Mouse (Mus musculus) CH12.LX (cell line): ENCODE data around the gene Prkag2. TPM values are rescaled to one million over a fixed set of nuclear protein-coding genes. Genes with fewer than 3 reads are reported as not detected.

Experiments used
- DNase-seq: peaks from one replicate; pipeline ENCODE4 v3.0.0-alpha.2; 2013; ENCODE audit errors: extremely low read depth
- H3K27ac ChIP-seq: 2 replicates; pipeline ENCODE4 v1.5.1; 2012; ENCODE audit warnings: low read depth, mild to moderate bottlenecking, control low read depth, moderate library complexity; ENCODE audit not compliant: insufficient read depth
- H3K27me3 ChIP-seq: replicated peaks from 2 replicates; pipeline ENCODE3; 2012; ENCODE audit warnings: inconsistent platforms
- H3K36me3 ChIP-seq, 2 experiments: replicated peaks in 1 of 2; 2 replicates each; pipeline versions ENCODE3 to v1.6.1; 2012; ENCODE audit warnings: inconsistent platforms in 1 of 2, low read length in 1 of 2, mild to moderate bottlenecking in 1 of 2, mixed read lengths in 1 of 2, moderate library complexity in 1 of 2; ENCODE audit not compliant: control insufficient read depth in 1 of 2, insufficient read depth in 1 of 2
- H3K4me1 ChIP-seq, 2 experiments: 2 replicates each; pipeline ENCODE4 v1.6.1; 2012; ENCODE audit warnings: inconsistent platforms in 1 of 2, moderate library complexity in 1 of 2; ENCODE audit not compliant: insufficient read depth in 2 of 2, control insufficient read depth in 1 of 2
- H3K4me2 ChIP-seq: 2 replicates; pipeline ENCODE4 v1.6.1; 2012; ENCODE audit warnings: low read depth, mild to moderate bottlenecking, control low read depth; ENCODE audit not compliant: poor library complexity, insufficient read depth, severe bottlenecking
- H3K4me3 ChIP-seq, 3 experiments: fragments of 150-350 bp in 1 of 3; sonication (generic) in 1 of 3; replicated peaks in 1 of 3; 2 replicates each; pipeline versions ENCODE3 to v1.5.1; 2011 to 2012; ENCODE audit warnings: low read depth in 2 of 3, low read length in 2 of 3, mild to moderate bottlenecking in 2 of 3, moderate library complexity in 2 of 3, control low read depth in 1 of 3, improper control_type of control experiment in 1 of 3, inconsistent platforms in 1 of 3, mixed read lengths in 1 of 3; ENCODE audit not compliant: poor library complexity in 1 of 3
- H3K79me2 ChIP-seq: replicated peaks from 2 replicates; pipeline ENCODE4 v1.6.1; 2012; ENCODE audit warnings: mild to moderate bottlenecking, moderate library complexity; ENCODE audit not compliant: control insufficient read depth, poor library complexity, insufficient read depth, severe bottlenecking; ENCODE audit errors: extremely low read depth
- H3K9ac ChIP-seq: 2 replicates; pipeline ENCODE4 v1.6.1; 2012; ENCODE audit warnings: low read depth, mild to moderate bottlenecking, control low read depth, moderate library complexity; ENCODE audit not compliant: insufficient read depth
- H3K9me3 ChIP-seq: replicated peaks from 2 replicates; pipeline ENCODE3; 2012; ENCODE audit warnings: low read length, inconsistent platforms, mixed read lengths
- BHLHE40 ChIP-seq: IDR thresholded peaks from 2 replicates; pipeline ENCODE4 v1.6.1; 2011; ENCODE audit warnings: mild to moderate bottlenecking, low read depth, low read length, improper control_type of control experiment
- CHD1 ChIP-seq: IDR thresholded peaks from 2 replicates; pipeline ENCODE4 v1.6.1; 2012; ENCODE audit warnings: low read depth, low read length, improper control_type of control experiment, inconsistent platforms
- CHD2 ChIP-seq: IDR thresholded peaks from 2 replicates; pipeline ENCODE4 v1.6.1; 2011; ENCODE audit warnings: low read length, improper control_type of control experiment
- CTCF ChIP-seq, 2 experiments: IDR thresholded peaks in 1 of 2; conservative IDR thresholded peaks in 1 of 2; 2 replicates each; pipeline ENCODE4 v1.5.1; 2011 to 2012; ENCODE audit warnings: low read depth in 2 of 2, low read length in 2 of 2, improper control_type of control experiment in 1 of 2, inconsistent platforms in 1 of 2, mild to moderate bottlenecking in 1 of 2, moderate library complexity in 1 of 2
- E2F4 ChIP-seq: IDR thresholded peaks from 2 replicates; pipeline ENCODE4 v1.6.1; 2011; ENCODE audit warnings: low read depth, low read length, improper control_type of control experiment; ENCODE audit not compliant: insufficient replicate concordance
- ELF1 ChIP-seq: IDR thresholded peaks from 2 replicates; pipeline ENCODE4 v1.6.1; 2014; ENCODE audit warnings: low read depth, mild to moderate bottlenecking, inconsistent platforms, low read length, improper control_type of control experiment
- EP300 ChIP-seq: IDR thresholded peaks from 2 replicates; pipeline ENCODE4 v1.6.1; 2011; ENCODE audit warnings: low read length, improper control_type of control experiment
- ETS1 ChIP-seq: conservative IDR thresholded peaks from 2 replicates; pipeline ENCODE4 v1.6.1; 2012; ENCODE audit warnings: low read depth, mild to moderate bottlenecking, inconsistent platforms, low read length, improper control_type of control experiment, moderate library complexity
- GABPA ChIP-seq: IDR thresholded peaks from 2 replicates; pipeline ENCODE4 v1.6.1; 2012; ENCODE audit warnings: low read depth, low read length, improper control_type of control experiment, inconsistent platforms; ENCODE audit not compliant: insufficient replicate concordance
- HCFC1 ChIP-seq: IDR thresholded peaks from 2 replicates; pipeline ENCODE4 v1.6.1; 2012; ENCODE audit warnings: low read depth, mild to moderate bottlenecking, inconsistent platforms, low read length, improper control_type of control experiment
- IRF4 ChIP-seq: IDR thresholded peaks from 2 replicates; pipeline ENCODE4 v1.6.1; 2014; ENCODE audit warnings: low read depth, mild to moderate bottlenecking, inconsistent platforms, low read length, improper control_type of control experiment
- JUN ChIP-seq: IDR thresholded peaks from 2 replicates; pipeline ENCODE4 v1.6.1; 2011; ENCODE audit warnings: low read depth, mild to moderate bottlenecking, low read length, improper control_type of control experiment, moderate library complexity; ENCODE audit not compliant: insufficient read depth
- JUND ChIP-seq: conservative IDR thresholded peaks from 2 replicates; pipeline ENCODE4 v1.6.1; 2011; ENCODE audit warnings: low read depth, low read length, improper control_type of control experiment
- KAT2A ChIP-seq: IDR thresholded peaks from 2 replicates; pipeline ENCODE4 v1.6.1; 2012; ENCODE audit warnings: low read length, improper control_type of control experiment, inconsistent platforms; ENCODE audit not compliant: insufficient replicate concordance
- MAFK ChIP-seq: IDR thresholded peaks from 2 replicates; pipeline ENCODE4 v1.6.1; 2011; ENCODE audit warnings: low read length, improper control_type of control experiment; ENCODE audit not compliant: insufficient replicate concordance
- MAX ChIP-seq: IDR thresholded peaks from 2 replicates; pipeline ENCODE4 v1.6.1; 2011; ENCODE audit warnings: low read length, improper control_type of control experiment
- MAZ ChIP-seq: IDR thresholded peaks from 2 replicates; pipeline ENCODE4 v1.6.1; 2012; ENCODE audit warnings: low read depth, mild to moderate bottlenecking, inconsistent platforms, low read length, improper control_type of control experiment, moderate library complexity
- MEF2A ChIP-seq: IDR thresholded peaks from 2 replicates; pipeline ENCODE4 v1.6.1; 2014; ENCODE audit warnings: low read depth, mild to moderate bottlenecking, inconsistent platforms, low read length, improper control_type of control experiment, borderline replicate concordance
- MXI1 ChIP-seq: IDR thresholded peaks from 2 replicates; pipeline ENCODE4 v1.6.1; 2011; ENCODE audit warnings: mild to moderate bottlenecking, low read depth, low read length, improper control_type of control experiment
- MYC ChIP-seq: IDR thresholded peaks from 2 replicates; pipeline ENCODE4 v1.6.1; 2011; ENCODE audit warnings: low read depth, mild to moderate bottlenecking, improper control_type of control experiment, low read length
- NELFE ChIP-seq: IDR thresholded peaks from 2 replicates; pipeline ENCODE4 v1.6.1; 2011; ENCODE audit warnings: low read depth, low read length, improper control_type of control experiment
- NRF1 ChIP-seq: IDR thresholded peaks from 2 replicates; pipeline ENCODE4 v1.6.1; 2014; ENCODE audit warnings: low read depth, mild to moderate bottlenecking, inconsistent platforms, low read length, improper control_type of control experiment, moderate library complexity
- PAX5 ChIP-seq: IDR thresholded peaks from 2 replicates; pipeline ENCODE4 v1.6.1; 2012; ENCODE audit warnings: low read length, inconsistent platforms, mixed read lengths
- POLR2A ChIP-seq: IDR thresholded peaks from 2 replicates; pipeline ENCODE4 v1.6.1; 2011; ENCODE audit warnings: low read depth, mild to moderate bottlenecking, improper control_type of control experiment, low read length
- POLR2AphosphoS2 ChIP-seq: IDR thresholded peaks from 2 replicates; pipeline ENCODE4 v1.6.1; 2011; ENCODE audit warnings: low read depth, low read length, improper control_type of control experiment
- RAD21 ChIP-seq: IDR thresholded peaks from 2 replicates; pipeline ENCODE4 v1.6.1; 2011; ENCODE audit warnings: low read depth, mild to moderate bottlenecking, low read length, improper control_type of control experiment, moderate library complexity
- RCOR1 ChIP-seq: conservative IDR thresholded peaks from 2 replicates; pipeline ENCODE4 v1.6.1; 2012; ENCODE audit warnings: low read depth, mild to moderate bottlenecking, inconsistent platforms, low read length, improper control_type of control experiment
- SIN3A ChIP-seq: IDR thresholded peaks from 2 replicates; pipeline ENCODE4 v1.6.1; 2012; ENCODE audit warnings: low read length, improper control_type of control experiment, inconsistent platforms
- SMC3 ChIP-seq: IDR thresholded peaks from 2 replicates; pipeline ENCODE4 v1.6.1; 2011; ENCODE audit warnings: low read depth, low read length, improper control_type of control experiment
- TBP ChIP-seq: conservative IDR thresholded peaks from 2 replicates; pipeline ENCODE4 v1.6.1; 2011; ENCODE audit warnings: low read depth, low read length, improper control_type of control experiment
- TCF12 ChIP-seq: IDR thresholded peaks from 2 replicates; pipeline ENCODE4 v1.6.1; 2014; ENCODE audit warnings: low read depth, mild to moderate bottlenecking, inconsistent platforms, low read length, improper control_type of control experiment
- UBTF ChIP-seq: IDR thresholded peaks from 2 replicates; pipeline ENCODE4 v1.6.1; 2012; ENCODE audit warnings: low read depth, mild to moderate bottlenecking, inconsistent platforms, low read length, improper control_type of control experiment, moderate library complexity
- USF1 ChIP-seq: IDR thresholded peaks from 2 replicates; pipeline ENCODE4 v1.6.1; 2014; ENCODE audit warnings: low read depth, mild to moderate bottlenecking, inconsistent platforms, low read length, improper control_type of control experiment
- USF2 ChIP-seq: conservative IDR thresholded peaks from 2 replicates; pipeline ENCODE4 v1.6.1; 2011; ENCODE audit warnings: low read depth, low read length, improper control_type of control experiment
- ZC3H11A ChIP-seq: IDR thresholded peaks from 2 replicates; pipeline ENCODE4 v1.6.1; 2012; ENCODE audit warnings: low read depth, mild to moderate bottlenecking, inconsistent platforms, low read length, improper control_type of control experiment
- ZKSCAN1 ChIP-seq: IDR thresholded peaks from 2 replicates; pipeline ENCODE4 v1.6.1; 2012; ENCODE audit warnings: low read depth, inconsistent platforms, low read length, improper control_type of control experiment, borderline replicate concordance
- ZMIZ1 ChIP-seq: IDR thresholded peaks from 2 replicates; pipeline ENCODE4 v1.6.1; 2012; ENCODE audit warnings: low read depth, mild to moderate bottlenecking, inconsistent platforms, low read length, improper control_type of control experiment
- ZNF384 ChIP-seq: IDR thresholded peaks from 2 replicates; pipeline ENCODE4 v1.6.1; 2012; ENCODE audit warnings: low read depth, low read length, improper control_type of control experiment, inconsistent platforms
- dilution Hi-C: fragments of 300-500 bp; cut with MboI; formaldehyde crosslinking; loops from 2 replicates; pipeline ENCODE4 v1.14.3; 2020; ENCODE audit warnings: low sequenced_read_pairs; ENCODE audit not compliant: extremely low pct_unique_long_range_greater_than_20kb, extremely low pct_ligation_motif_present
- in situ Hi-C: fragments of 300-500 bp; cut with MboI; formaldehyde crosslinking; loops from 3 replicates; pipeline ENCODE4 v1.14.3; 2019; ENCODE audit warnings: low sequenced_read_pairs, low pct_ligation_motif_present, low pct_unique_long_range_greater_than_20kb, mixed read lengths
- polyA plus RNA-seq: library from polyadenylated mRNA; unstranded; fragments of >175 nt; gene quantifications from 2 replicates; pipeline ENCODE4 v1.2.1, GENCODE M21; 2012; ENCODE audit warnings: low read depth; ENCODE audit not compliant: insufficient read length
- total RNA-seq, 2 experiments: library from RNA; depleted of rRNA; stranded (reverse); fragments of 300-350 nt in 1 of 2; fragments of >200 nt in 1 of 2; gene quantifications; 2 replicates each; pipeline ENCODE4 v1.2.3; 2012 to 2014

The Prkag2 gene
- total and polyA plus RNA-seq, 3 experiments: 4.6 to 21.2 (median 8.8) TPM

DNA sequence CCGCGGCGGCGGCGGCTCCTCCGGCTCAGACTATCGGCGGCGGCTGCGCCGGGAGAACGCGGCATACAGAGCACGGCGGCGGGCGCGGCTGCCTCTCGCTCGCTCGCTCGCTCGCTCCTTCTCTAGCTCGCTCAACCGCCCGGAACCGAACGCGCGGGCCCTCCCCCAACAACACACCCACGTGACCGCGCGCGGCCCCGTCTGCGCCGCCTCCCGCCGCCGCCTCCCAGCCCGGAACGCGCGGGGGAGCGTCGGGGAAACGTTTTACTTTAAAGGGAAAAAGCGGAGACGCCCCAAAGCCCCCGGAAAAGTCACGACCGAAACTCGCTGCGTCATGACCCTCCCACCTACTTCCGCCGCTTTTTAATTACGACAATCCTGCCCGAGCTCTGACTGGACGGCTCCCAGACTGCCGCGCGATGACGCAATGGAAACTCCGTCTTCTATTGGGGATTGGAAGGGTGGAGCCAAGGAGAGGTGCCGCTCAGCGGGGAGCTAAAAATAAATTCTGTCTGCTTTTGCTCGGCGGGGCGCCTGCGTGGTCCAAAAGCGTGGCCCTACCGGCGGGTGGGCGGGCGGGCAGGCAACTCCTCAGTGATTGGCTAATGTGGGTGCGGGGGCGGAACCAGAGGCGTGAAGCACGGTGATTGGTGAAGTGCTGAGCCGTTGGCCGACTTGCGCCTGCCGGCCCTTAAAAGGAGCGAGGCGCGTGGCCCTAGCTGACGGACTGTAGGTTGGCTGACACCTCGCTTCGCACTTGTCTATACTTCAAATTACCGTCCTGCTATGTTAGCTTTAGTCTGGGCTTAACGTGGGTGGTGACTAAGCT lies 258.0 kb downstream of the Prkag2 start, which contains the start of gene Rheb:
Rheb (minus strand) TSS at position 351 of the 829 bp plus-strand sequence.
- TF ChIP-seq MAZ (0 out of 2 replicates have a peak, but pooled peaks have one; percentile 18), POLR2A (peak; percentile 83), NELFE (peak; percentile 81), ZKSCAN1 (no peak), IRF4 (peak; percentile 93), UBTF (no peak; the same call in 1 of the 2 replicates), SIN3A (no peak), KAT2A (0 out of 2 replicates have a peak, but pooled peaks have one; percentile 60), E2F4 (no peak), RAD21 (no peak), CTCF (conservative IDR thresholded peaks at IDR 0.05 in 1 of 2, IDR thresholded peaks at IDR 0.05 in 1 of 2; ENCODE audit: low read depth in 2 of 2, low read length in 2 of 2) (no peak), BHLHE40 (peak; percentile 82), ETS1 (peak; percentile 76), MXI1 (peak; percentile 40), MAX (peak; percentile 98), PAX5 (no peak), CHD2 (no peak), ZNF384 (no peak), MYC (peak; percentile 67; the same call in 1 of the 2 replicates), RCOR1 (no peak), TCF12 (peak; percentile 53; the same call in 1 of the 2 replicates), CHD1 (no peak), ELF1 (peak; percentile 79), GABPA (peak; percentile 80), USF2 (peak; percentile 28), HCFC1 (peak; percentile 82), MAFK (peak; percentile 71; the same call in 1 of the 2 replicates), ZC3H11A (no peak), POLR2AphosphoS2 (no peak), JUND (no peak), USF1 (peak; percentile 89), NRF1 (peak; percentile 68), EP300 (no peak), SMC3 (no peak), MEF2A (peak; percentile 94), TBP (peak; percentile 93), JUN (no peak), ZMIZ1 (peak; percentile 64)
- TF ChIP-seq, all 38 proteins: peak for 21
- Histone ChIP-seq H3K9ac (peak within 1 kb of the TSS; percentile 93), H3K36me3 (peaks cover 0 to 2% of the 10 kb centered on the region in 2 experiments), H3K4me1 (peaks cover 10 to 40% of the 10 kb centered on the region in 2 experiments; a peak in 3 of 4 replicates), H3K4me2 (peak within 1 kb of the TSS; percentile 99; the same call in 1 of the 2 replicates), H3K4me3 (peak within 1 kb of the TSS; percentile 79 to 94 (median 91)), H3K27ac (peak within 1 kb of the TSS; percentile 94), H3K79me2 (peaks cover 39% of the 10 kb centered on the region), H3K27me3 (no peaks in the 10 kb centered on the region), H3K9me3 (no peaks in the 10 kb centered on the region)
- dilution Hi-C loops (no loop called here), in situ Hi-C loops (no loop called here)
- DNase-seq: peak; percentile 100
